Mouse (Mus musculus) hindbrain, embryonic 15.5 days (tissue): ENCODE data around the gene Colgalt2. TPM values are rescaled to one million over a fixed set of nuclear protein-coding genes. Genes with fewer than 3 reads are reported as not detected.

Experiments used
- ATAC-seq: fragments of 200-750 bp; cut with Nextera tagmentation; 2 replicates; pipeline ENCODE4 v1.8.0; 2017; ENCODE audit warnings: low read depth, moderate number of reproducible peaks, moderate TSS enrichment; ENCODE audit not compliant: low FRiP score
- H3K27ac ChIP-seq: fragments of 300-500 bp; sonication (generic); replicated peaks from 2 replicates; pipeline ENCODE4 v1.5.1; 2015; ENCODE audit warnings: mild to moderate bottlenecking, inconsistent platforms
- H3K27me3 ChIP-seq: fragments of 300-500 bp; sonication (generic); 2 replicates; pipeline ENCODE4 v1.6.1; 2015; ENCODE audit warnings: control low read depth, inconsistent platforms
- H3K36me3 ChIP-seq: fragments of 300-500 bp; sonication (generic); 2 replicates; pipeline ENCODE4 v1.6.1; 2015; ENCODE audit warnings: control low read depth, inconsistent platforms
- H3K4me1 ChIP-seq: fragments of 300-500 bp; sonication (generic); replicated peaks from 2 replicates; pipeline ENCODE4 v1.6.1; 2015; ENCODE audit warnings: control low read depth, inconsistent platforms
- H3K4me2 ChIP-seq: fragments of 300-500 bp; sonication (generic); 2 replicates; pipeline ENCODE4 v1.6.1; 2015; ENCODE audit warnings: moderate library complexity, mild to moderate bottlenecking, inconsistent platforms
- H3K4me3 ChIP-seq: fragments of 300-500 bp; sonication (generic); 2 replicates; pipeline ENCODE4 v1.5.1; 2015; ENCODE audit warnings: mild to moderate bottlenecking, inconsistent platforms
- H3K9ac ChIP-seq: fragments of 300-500 bp; sonication (generic); 2 replicates; pipeline ENCODE4 v1.6.1; 2015; ENCODE audit warnings: inconsistent platforms
- H3K9me3 ChIP-seq: fragments of 300-500 bp; sonication (generic); 2 replicates; pipeline ENCODE4 v1.6.1; 2016; ENCODE audit warnings: control low read depth, inconsistent platforms
- WGBS: fragments of 180-500 bp; shearing (Covaris S2); methylation state at CpG from one replicate; pipeline ENCODE4 v1.1.7; 2015; 5-methylcytosine and 5-hydroxymethylcytosine counted together
- polyA plus RNA-seq: library from polyadenylated mRNA; unstranded; fragments of >200 nt; fragmentation: Nextera tagmentation; extraction: Ambion mirVana; gene quantifications from 2 replicates; pipeline ENCODE4 v1.2.1, GENCODE M21; 2015

The Colgalt2 gene
- polyA plus RNA-seq, 1 experiment from 2014 or later, result 3.7 TPM

GRCm38 (mm10) chr1:152398708-152399107 is 922 bp upstream of the Colgalt2 start:
- H3K27me3 ChIP-seq, result 0 out of 2 replicates have a peak, but pooled peaks cover 8% of the 10 kb centered on the region
- no peak overlapping the region for H3K4me3 ChIP-seq
- no peak overlapping the region for H3K27ac ChIP-seq
- H3K36me3 ChIP-seq, result no peaks in the 10 kb centered on the region
- H3K9me3 ChIP-seq, result no peaks in the 10 kb centered on the region
- H3K4me1 ChIP-seq, result peaks cover 19% of the 10 kb centered on the region
- 62% methylated on average over 1 of the region's 1 CpGs for WGBS
- ATAC-seq, result no peak
- no peak overlapping the region for H3K9ac ChIP-seq
- H3K4me2 ChIP-seq, result no peak overlapping the region

DNA sequence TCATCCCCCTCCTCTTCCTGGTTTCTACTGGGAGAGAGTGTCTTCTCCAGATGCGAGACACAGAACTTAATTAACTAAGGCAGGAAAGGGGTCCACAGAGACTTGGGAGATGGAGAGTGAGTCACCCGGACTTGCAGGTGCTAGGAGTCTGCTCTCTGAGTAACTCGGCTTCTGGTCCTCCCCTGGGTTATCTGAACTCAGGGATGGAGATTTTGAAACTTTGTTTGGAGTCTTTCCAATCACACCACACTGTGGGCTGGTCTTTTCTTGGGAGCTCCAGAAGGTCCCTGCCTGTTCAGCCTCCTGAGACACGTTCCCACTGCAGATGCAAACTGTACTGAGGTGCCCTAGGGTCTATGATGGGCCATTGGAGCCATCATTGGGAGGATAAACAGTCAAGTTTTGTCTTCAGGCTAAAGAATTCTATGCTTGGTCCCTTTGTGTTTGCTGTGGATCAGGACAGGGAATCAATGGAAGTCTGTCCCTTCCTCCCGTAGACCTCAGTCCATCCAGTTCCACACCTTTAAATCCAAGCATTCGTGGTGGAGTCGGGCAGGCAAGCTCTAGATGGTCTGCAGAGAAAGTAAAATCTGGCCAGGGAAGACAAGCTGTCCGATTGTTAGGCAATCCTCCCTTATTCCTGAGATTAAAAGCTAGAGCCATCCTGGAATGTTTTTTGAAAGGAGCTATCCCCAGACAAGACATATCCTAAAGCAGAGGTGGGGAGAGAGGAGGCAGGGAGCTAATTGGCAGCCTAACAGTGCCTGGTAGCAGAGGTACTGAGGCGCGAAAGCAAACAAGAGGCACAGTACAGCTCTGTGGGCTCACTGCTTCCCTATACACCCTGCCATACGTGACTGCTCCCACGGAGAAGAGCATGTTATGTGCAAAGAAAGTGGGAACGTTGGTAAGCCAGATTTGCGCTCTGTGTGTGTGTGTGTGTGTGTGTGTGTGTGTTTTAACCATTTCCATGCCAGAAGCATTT is 1.2 kb downstream of the Colgalt2 start:
- Histone ChIP-seq H3K9me3 (no peaks in the 10 kb centered on the region), H3K4me1 (peaks cover 19% of the 10 kb centered on the region), H3K4me3 (peak overlapping the region; percentile 56), H3K27ac (0 out of 2 replicates have a peak overlapping the region, but pooled peaks have one; percentile 0), H3K4me2 (peak overlapping the region; percentile 91), H3K36me3 (no peaks in the 10 kb centered on the region), H3K9ac (peak overlapping the region; percentile 61), H3K27me3 (0 out of 2 replicates have a peak, but pooled peaks cover 8% of the 10 kb centered on the region)
- ATAC-seq, result peak; percentile 55
- 19% methylated on average over 14 of the region's 14 CpGs for WGBS

- Histone ChIP-seq H3K9me3 (no peaks in the 10 kb centered on the region), H3K4me1 (peaks cover 7% of the 10 kb centered on the region; the same call in 1 of the 2 replicates), H3K4me2 (peak overlapping the region; percentile 50), H3K27ac (0 out of 2 replicates have a peak overlapping the region, but pooled peaks have one; percentile 25), H3K9ac (no peak overlapping the region), H3K36me3 (no peaks in the 10 kb centered on the region), H3K4me3 (no peak overlapping the region), H3K27me3 (no peaks in the 10 kb centered on the region)
- 0 out of 2 replicates have a peak, but pooled peaks have one; percentile 34 for ATAC-seq
- WGBS, result 39% methylated on average over 22 of the region's 22 CpGs
These were observed 7.7 kb downstream of the Colgalt2 start for GRCm38 (mm10) chr1:152407021-152407946.

DNA sequence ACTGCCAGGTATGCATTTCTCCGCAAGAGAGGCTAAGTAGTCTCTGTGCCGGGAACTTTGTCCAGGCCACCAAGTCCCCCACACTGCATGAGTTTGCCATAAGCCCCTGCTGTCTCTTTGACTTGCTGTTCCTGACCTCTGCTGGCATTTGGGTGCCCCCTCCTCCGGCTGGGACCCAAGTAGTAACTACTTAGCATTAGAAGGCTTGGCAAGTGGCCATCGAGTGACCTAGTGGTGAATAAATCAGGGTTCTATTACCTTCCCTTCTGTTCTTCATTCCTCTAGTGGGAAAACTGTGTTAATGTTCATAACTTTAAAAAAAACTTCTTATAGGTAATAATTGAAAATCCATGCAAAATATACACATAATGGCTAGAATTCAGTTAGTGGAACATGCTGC is 9.7 kb downstream of the Colgalt2 start:
- no peak for ATAC-seq
- Histone ChIP-seq H3K36me3 (no peaks in the 10 kb centered on the region), H3K4me3 (no peak overlapping the region), H3K4me2 (no peak overlapping the region), H3K9me3 (no peaks in the 10 kb centered on the region), H3K4me1 (peaks cover 7% of the 10 kb centered on the region; the same call in 1 of the 2 replicates), H3K27ac (no peak overlapping the region), H3K27me3 (no peaks in the 10 kb centered on the region), H3K9ac (no peak overlapping the region)
- WGBS, result 79% methylated on average over 4 of the region's 4 CpGs

DNA sequence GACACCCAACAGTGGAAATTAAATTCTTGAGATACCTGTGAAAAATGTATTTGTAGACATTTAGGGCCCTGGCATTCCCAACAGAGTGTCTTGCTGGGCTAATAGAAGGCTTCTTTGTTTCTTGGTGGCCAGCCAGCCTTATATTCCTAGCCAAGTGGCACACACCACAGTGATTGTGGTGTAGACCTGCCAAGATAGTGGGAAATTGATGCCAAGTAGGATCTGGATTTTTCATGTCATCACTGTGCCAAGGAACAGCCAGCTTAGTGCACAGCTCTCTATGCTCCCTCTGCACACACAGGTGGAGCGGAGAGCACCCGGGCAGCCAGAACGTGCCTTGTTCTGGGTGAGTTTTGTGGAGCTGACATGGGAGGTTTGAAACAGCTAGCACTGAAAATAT is 11.0 kb downstream of the Colgalt2 start:
- H3K27ac ChIP-seq, result no peak overlapping the region
- no peaks in the 10 kb centered on the region for H3K9me3 ChIP-seq
- peak; percentile 61; the same call in 1 of the 2 replicates for ATAC-seq
- H3K9ac ChIP-seq, result no peak overlapping the region
- WGBS, result 70% methylated on average over 3 of the region's 3 CpGs
- peaks cover 7% of the 10 kb centered on the region; the same call in 1 of the 2 replicates for H3K4me1 ChIP-seq
- no peak overlapping the region for H3K4me2 ChIP-seq
- no peak overlapping the region for H3K4me3 ChIP-seq
- H3K36me3 ChIP-seq, result no peaks in the 10 kb centered on the region
- H3K27me3 ChIP-seq, result no peaks in the 10 kb centered on the region

- Histone ChIP-seq H3K27ac (no peak overlapping the region), H3K4me2 (no peak overlapping the region), H3K9ac (no peak overlapping the region), H3K36me3 (no peaks in the 10 kb centered on the region), H3K4me3 (no peak overlapping the region), H3K9me3 (no peaks in the 10 kb centered on the region), H3K27me3 (no peaks in the 10 kb centered on the region), H3K4me1 (0 out of 2 replicates have a peak, but pooled peaks cover 5% of the 10 kb centered on the region)
- no peak for ATAC-seq
- 100% methylated on average over 2 of the region's 2 CpGs for WGBS
These were observed 13.5 kb downstream of the Colgalt2 start for GRCm38 (mm10) chr1:152413116-152413515.

DNA sequence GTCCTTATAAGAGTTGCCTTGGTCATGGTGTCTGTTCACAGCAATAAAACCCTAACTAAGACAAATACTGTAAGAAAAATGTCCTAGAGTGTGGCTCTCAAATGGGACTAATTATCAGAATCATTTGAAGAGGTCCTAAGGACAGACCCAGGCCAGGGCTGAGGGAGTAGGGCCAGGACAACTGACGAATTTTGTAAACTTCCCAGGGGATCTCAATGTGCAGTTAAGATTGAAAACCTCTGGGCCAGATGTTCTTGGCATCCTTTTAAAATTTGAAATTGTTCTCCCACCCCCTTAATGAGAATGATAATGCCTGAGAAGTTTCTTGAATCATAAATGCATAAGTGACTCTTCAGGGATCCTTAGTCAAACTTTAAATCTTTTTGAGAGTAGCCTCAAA is 14.3 kb downstream of the Colgalt2 start:
- Histone ChIP-seq H3K27me3 (no peaks in the 10 kb centered on the region), H3K9me3 (no peaks in the 10 kb centered on the region), H3K4me1 (0 out of 2 replicates have a peak, but pooled peaks cover 5% of the 10 kb centered on the region), H3K4me3 (no peak overlapping the region), H3K9ac (no peak overlapping the region), H3K36me3 (no peaks in the 10 kb centered on the region), H3K4me2 (no peak overlapping the region), H3K27ac (no peak overlapping the region)
- WGBS, result 79% methylated on average over 1 of the region's 1 CpGs
- ATAC-seq, result no peak

GRCm38 (mm10) chr1:152414451-152414850 is 14.8 kb downstream of the Colgalt2 start:
- Histone ChIP-seq H3K4me1 (0 out of 2 replicates have a peak, but pooled peaks cover 5% of the 10 kb centered on the region), H3K36me3 (no peaks in the 10 kb centered on the region), H3K4me3 (no peak overlapping the region), H3K27ac (no peak overlapping the region), H3K9ac (no peak overlapping the region), H3K27me3 (no peaks in the 10 kb centered on the region), H3K9me3 (no peaks in the 10 kb centered on the region), H3K4me2 (no peak overlapping the region)
- WGBS, result 69% methylated on average over 10 of the region's 10 CpGs
- no peak for ATAC-seq

DNA sequence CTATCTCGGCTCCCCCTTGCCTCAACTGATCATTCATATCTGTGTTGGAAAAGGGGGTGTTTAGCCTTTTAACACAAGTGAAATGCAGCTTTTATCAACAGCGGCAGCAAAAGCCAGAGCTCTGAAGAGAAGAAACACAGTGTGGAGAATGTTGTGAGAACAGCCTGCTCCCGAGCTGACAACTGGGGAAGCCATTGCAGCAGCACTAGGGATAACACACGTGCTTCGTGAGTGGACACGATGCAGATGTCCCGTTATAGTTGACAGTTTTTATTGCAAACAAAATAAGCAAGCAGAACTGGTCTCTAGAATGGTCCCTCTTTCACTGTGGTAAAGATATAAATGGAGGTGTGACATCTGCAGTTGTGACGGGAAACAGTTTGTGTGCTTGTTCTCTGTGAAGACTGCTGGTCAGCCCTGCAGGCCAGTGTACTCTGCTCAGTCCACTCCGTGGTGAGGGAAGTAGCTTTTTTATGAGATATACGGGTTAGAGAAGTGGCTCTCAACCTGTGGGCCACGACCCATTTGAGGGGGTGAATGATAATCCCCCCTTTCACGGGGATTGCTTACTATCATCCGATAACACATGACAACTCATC is 16.8 kb downstream of the Colgalt2 start:
- no peaks in the 10 kb centered on the region for H3K9me3 ChIP-seq
- no peak for ATAC-seq
- no peak overlapping the region for H3K9ac ChIP-seq
- H3K4me2 ChIP-seq, result no peak overlapping the region
- no peaks in the 10 kb centered on the region for H3K36me3 ChIP-seq
- H3K4me1 ChIP-seq, result 0 out of 2 replicates have a peak, but pooled peaks cover 5% of the 10 kb centered on the region
- no peak overlapping the region for H3K27ac ChIP-seq
- no peaks in the 10 kb centered on the region for H3K27me3 ChIP-seq
- WGBS, result 90% methylated on average over 13 of the region's 13 CpGs
- H3K4me3 ChIP-seq, result no peak overlapping the region

DNA sequence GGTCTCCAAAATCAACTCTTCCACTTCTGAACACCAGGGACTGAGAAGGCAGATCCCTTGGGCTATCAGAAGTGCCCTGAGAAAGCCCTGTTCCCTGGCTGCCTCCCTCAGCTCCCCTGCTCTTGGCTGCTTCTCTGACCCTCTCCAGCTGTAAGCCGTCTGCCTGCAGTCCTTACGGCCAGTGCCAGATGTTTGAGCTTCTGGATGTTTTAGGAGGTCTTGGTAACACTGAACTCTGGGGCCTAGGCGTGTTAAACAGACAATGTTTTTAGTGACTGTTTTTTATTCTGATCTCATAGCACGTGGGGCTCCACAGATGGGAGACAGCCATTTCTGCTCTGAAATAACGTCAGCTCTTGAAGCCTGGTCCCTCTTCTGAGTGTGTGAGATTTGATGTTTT is 18.0 kb downstream of the Colgalt2 start:
- no peak for ATAC-seq
- Histone ChIP-seq H3K27me3 (no peaks in the 10 kb centered on the region), H3K9me3 (no peaks in the 10 kb centered on the region), H3K4me1 (0 out of 2 replicates have a peak, but pooled peaks cover 5% of the 10 kb centered on the region), H3K4me2 (no peak overlapping the region), H3K27ac (no peak overlapping the region), H3K9ac (no peak overlapping the region), H3K4me3 (no peak overlapping the region), H3K36me3 (no peaks in the 10 kb centered on the region)
- WGBS, result 37% methylated on average over 5 of the region's 5 CpGs

- ATAC-seq, result no peak
These were observed 22.7 kb downstream of the Colgalt2 start for GRCm38 (mm10) chr1:152422295-152422694.

More at GRCm38 (mm10) chr1:152422295-152422694, 22.7 kb downstream of the Colgalt2 start:
- Histone ChIP-seq H3K36me3 (no peaks in the 10 kb centered on the region), H3K27me3 (no peaks in the 10 kb centered on the region), H3K27ac (no peak overlapping the region), H3K4me2 (no peak overlapping the region), H3K4me3 (no peak overlapping the region), H3K9ac (no peak overlapping the region), H3K4me1 (0 out of 2 replicates have a peak, but pooled peaks cover 5% of the 10 kb centered on the region), H3K9me3 (no peaks in the 10 kb centered on the region)
- WGBS, result 83% methylated on average over 3 of the region's 3 CpGs
